Mouse (Mus musculus) left cerebral cortex, adult 18-20 months (tissue): ENCODE results near the gene Sgcd. TPM values are rescaled to one million over a fixed set of nuclear protein-coding genes. Genes with fewer than 3 reads are reported as not detected.
A peak's percentile ranks its signal among the peaks of the same experiment; 100 is the strongest.

Experiments used
- DNase-seq, 2 experiments: peaks; one replicate each; pipeline ENCODE4 v3.0.0; 2021 to 2022; ENCODE audit warnings: low spot score in 2 of 2, mixed read lengths in 1 of 2
- long read RNA-seq, 2 experiments: library from polyadenylated mRNA; stranded (forward); transcript quantifications; one replicate each; pipeline ENCODE4 v2.0.0; 2021
- total RNA-seq, 2 experiments: library from RNA; stranded (reverse); gene quantifications; 2 replicates each; pipeline ENCODE4 v1.2.3; 2021

Sgcd gene
- 10 to 100 TPM in 1 of 2 experiments, 1 to 10 TPM in 1; 9.7 to 13.8 TPM for total RNA-seq
- long read RNA-seq, experiment 1, partial matches to known transcripts: 0 of 5 reads
- long read RNA-seq, experiment 1, other reads (novel, unspliced or antisense): 5 of 5 reads
- long read RNA-seq, experiment 2, partial matches to known transcripts: 0 of 1 reads
- long read RNA-seq, experiment 2, other reads (novel, unspliced or antisense): 1 of 1 reads

DNA sequence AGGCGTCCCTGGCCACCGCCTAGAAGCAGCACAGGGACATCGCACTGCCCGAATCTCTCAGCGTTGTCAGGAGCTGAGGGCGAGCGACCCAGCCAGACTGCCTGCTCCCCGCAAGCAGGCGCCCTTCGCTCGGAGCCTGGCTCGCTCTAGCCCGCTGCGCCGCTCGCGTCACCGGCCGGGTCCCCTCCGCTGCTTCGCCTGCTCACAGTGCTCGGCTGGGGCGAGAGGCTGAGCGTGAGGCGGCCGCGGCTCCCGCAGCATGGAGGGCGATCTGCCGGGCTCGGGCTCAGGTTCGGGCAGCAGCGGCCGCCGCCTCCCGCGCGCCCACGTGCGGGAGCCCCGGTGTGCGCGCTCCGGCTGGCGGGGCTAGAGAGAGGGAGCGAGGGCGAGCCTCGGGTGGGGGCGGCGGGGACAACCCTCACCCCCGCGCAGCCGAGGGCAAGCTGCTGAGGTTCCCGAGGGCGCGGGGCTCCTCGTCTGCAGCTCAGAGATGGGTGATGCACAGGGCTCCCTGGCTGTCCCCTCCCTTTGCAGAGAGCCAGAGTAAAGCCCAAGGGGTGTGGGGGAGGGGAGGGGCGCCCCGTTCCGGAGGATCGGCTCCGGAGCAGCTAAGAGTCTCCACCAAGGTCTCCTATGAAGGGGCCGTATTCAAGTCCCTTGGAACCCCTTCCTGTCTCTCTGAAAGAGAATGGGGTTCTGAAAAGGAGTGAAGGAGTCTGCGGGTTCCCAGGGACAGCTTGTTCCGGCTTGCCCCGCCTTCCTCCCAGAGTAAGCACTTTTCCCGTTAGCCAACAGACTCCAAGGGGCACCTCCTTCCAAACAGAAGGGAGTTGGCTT is at the start of gene Sgcd:
Gene Sgcd, minus strand, starts transcription at position 273 of the 837 bp plus-strand sequence.
- DNase-seq: peak; percentile 37 to 66

- DNase-seq: no peak
These were observed 49.3 kb upstream of the Sgcd start for GRCm38 (mm10) chr11:48038051-48038450.

DNA sequence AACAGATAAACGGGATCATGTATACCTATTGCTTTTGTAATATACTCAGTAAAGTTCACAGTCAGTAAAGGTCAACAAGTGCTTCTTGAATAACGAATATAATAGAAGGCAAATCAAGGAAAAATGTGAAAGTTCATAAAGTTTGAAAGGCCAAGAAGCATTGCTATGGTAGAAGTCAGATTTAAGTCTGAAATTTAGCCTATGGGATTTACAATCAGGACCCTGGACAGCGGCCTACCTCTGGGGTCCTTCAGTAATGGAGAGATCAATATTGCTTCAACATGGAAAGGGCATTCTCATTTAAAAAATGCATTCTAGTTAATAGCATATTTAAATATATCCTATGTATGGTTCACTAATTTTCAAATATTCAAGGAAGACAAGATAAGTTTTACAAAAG is 24.1 kb upstream of the Sgcd start:
- no peak for DNase-seq

- DNase-seq: peak in 1 of 2 experiments; percentile 19
These were observed 454 bp downstream of the Sgcd start for GRCm38 (mm10) chr11:47988333-47988696.

DNA sequence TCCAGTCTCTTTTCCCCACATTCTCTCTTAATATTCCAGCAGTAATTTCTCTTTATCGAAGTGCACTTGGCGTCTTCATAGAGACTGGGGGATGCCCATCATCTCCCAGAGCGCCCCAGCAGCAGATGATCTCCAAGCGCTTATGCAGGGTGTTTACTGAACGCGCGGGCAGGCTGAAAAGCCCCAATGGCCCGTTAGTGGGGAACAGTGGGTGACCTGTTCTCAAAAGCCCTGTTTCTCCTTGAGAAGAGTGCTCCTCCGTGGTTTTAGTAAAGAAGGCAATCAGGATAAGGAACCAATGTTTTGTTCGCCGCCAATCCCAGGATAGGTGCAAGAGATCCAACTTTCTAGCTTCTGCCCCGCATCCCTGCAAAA is 889 bp downstream of the Sgcd start:
- DNase-seq: peak in 1 of 2 experiments; percentile 16

GRCm38 (mm10) chr11:47987251-47987892 is 1.4 kb downstream of the Sgcd start:
- peak in 1 of 2 experiments; percentile 12 for DNase-seq

- peak in 1 of 2 experiments; percentile 10 for DNase-seq
These were observed 6.6 kb downstream of the Sgcd start for GRCm38 (mm10) chr11:47982152-47982551.

DNA sequence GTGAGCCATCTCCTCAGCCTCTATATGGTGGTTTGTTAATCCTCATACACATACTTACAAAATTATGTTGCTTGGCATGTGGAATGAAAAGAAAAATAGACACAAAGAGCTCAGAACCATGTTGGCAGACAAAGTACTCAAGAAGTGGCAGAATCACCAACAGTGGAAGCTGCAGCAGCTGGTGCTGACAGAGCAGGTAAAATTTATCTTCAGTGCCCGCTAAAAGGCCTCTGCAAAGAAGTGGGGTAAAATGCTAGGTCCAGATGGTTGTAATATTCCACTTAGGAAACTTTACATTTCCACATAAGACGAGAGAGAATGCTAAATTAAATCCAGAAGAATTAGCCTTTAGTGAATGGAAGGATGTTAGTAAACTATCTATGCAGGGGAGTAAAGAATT is 7.7 kb downstream of the Sgcd start:
- DNase-seq: peak in 1 of 2 experiments; percentile 6

- DNase-seq: no peak
These were observed 35.5 kb downstream of the Sgcd start for GRCm38 (mm10) chr11:47953291-47953690.

DNA sequence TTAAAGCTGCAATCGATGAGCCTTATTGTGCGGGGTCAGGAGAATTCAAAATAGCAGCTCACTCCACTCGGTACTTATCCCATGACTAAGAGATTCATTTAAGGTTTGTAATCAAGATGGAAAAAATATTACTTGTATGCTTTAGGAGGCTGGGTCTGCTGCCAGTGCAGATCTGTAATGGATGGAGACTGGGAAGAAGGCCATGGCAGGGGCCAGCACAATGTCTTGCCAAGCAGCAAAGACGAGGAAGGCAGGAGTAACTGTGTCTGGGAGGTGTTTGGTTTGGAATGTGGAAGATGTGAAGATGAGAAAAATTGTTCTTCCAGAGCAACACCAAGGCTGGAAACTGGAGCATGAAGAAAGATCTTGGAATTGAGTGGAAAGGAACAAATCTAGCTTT is 36.4 kb downstream of the Sgcd start:
- no peak for DNase-seq

- no peak for DNase-seq
These were observed 49.0 kb downstream of the Sgcd start for GRCm38 (mm10) chr11:47939795-47940194.

DNA sequence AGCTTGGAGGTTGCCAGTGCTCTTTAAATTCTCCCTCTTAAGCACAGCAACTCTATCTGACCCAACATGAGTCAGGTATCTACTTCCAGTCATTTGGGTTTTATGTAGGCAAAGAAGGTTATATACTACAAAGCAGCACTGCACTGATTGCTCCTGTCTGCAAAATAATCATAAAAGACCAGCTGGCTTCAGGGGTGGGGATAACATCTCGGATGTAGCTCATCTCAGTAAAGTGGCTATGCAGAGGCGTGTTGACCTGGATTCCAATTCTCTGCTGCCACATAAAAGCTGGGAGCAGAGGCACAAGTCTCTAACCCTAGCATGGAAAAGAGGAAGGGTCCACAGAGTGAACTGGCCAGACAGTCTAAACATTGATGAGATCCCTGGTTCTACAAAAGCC is 71.2 kb downstream of the Sgcd start:
- DNase-seq: peak in 1 of 2 experiments; percentile 5

GRCm38 (mm10) chr11:47891617-47892172 is 97.1 kb downstream of the Sgcd start:
- no peak for DNase-seq

GRCm38 (mm10) chr11:47890315-47890714 is 98.5 kb downstream of the Sgcd start:
- peak in 1 of 2 experiments; percentile 11 for DNase-seq

DNA sequence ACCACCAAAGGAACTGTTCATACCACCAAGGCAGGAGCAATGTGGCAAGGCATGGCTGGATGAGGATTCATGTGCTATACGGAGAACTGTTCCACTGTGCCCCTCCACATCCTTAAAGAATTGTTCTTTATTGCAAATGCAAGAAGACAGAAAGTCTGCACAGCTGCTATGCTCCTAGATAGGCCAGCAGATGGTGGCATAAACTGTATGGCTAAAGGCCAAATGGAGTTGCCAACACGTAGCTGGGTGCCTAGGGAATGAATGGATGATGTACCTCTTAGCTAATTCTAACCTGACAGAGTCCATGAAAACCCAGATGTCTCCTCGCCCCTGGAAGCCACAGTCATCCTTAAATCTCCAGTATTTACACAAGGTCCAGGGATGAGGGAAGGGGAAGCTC is 103.5 kb downstream of the Sgcd start:
- peak; percentile 42 to 51 for DNase-seq

- DNase-seq: no peak
These were observed 105.2 kb downstream of the Sgcd start for GRCm38 (mm10) chr11:47883545-47883944.

GRCm38 (mm10) chr11:47876633-47877170 is 112.1 kb downstream of the Sgcd start:
- no peak for DNase-seq

DNA sequence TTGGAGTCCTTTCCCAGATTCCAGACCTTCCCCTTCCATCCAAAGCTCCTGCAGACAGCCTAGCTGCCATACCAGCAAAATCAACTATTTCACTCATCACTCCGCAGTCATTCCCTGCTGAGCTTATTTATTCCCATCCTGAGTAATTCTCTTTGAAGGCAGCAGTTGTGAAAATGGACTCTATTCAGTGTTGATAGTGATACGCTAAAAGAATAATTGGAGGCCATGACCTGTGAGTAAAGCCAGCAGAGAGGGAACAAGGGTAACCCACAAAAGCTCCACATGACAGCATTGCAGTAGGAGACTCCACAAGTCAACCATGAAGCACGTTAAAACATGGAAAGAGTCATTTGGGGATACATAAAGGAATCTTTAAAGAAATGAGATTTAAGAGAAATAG is 142.9 kb downstream of the Sgcd start:
- no peak for DNase-seq

- DNase-seq: no peak
These were observed 155.5 kb downstream of the Sgcd start for GRCm38 (mm10) chr11:47833283-47833682.

GRCm38 (mm10) chr11:47810307-47810706 is 178.5 kb downstream of the Sgcd start:
- no peak for DNase-seq

- DNase-seq: peak in 1 of 2 experiments; percentile 11
These were observed 184.6 kb downstream of the Sgcd start for GRCm38 (mm10) chr11:47804101-47804715.
